Mouse (Mus musculus) liver, embryonic 12.5 days (tissue): ENCODE results near the gene Tsr2. TPM values are rescaled to one million over a fixed set of nuclear protein-coding genes. Genes with fewer than 3 reads are reported as not detected.

Experiments
- ATAC-seq: fragments of 200-750 bp; cut with Nextera tagmentation; 2 replicates; pipeline ENCODE4 v1.8.0; 2017; ENCODE audit warnings: moderate number of reproducible peaks, mild to moderate bottlenecking, moderate library complexity
- H3K27ac ChIP-seq: fragments of 300-500 bp; sonication (generic); 2 replicates; pipeline ENCODE4 v1.5.1; 2016; ENCODE audit warnings: mild to moderate bottlenecking
- H3K27me3 ChIP-seq: fragments of 300-500 bp; sonication (generic); replicated peaks from 2 replicates; pipeline ENCODE4 v1.6.1; 2016; ENCODE audit warnings: mild to moderate bottlenecking, moderate library complexity
- H3K36me3 ChIP-seq: fragments of 300-500 bp; sonication (generic); 2 replicates; pipeline ENCODE4 v1.6.1; 2016; ENCODE audit warnings: mild to moderate bottlenecking, moderate library complexity
- H3K4me1 ChIP-seq: fragments of 300-500 bp; sonication (generic); 2 replicates; pipeline ENCODE4 v1.6.1; 2016
- H3K4me2 ChIP-seq: fragments of 300-500 bp; sonication (generic); 2 replicates; pipeline ENCODE4 v1.6.1; 2016; ENCODE audit warnings: mild to moderate bottlenecking, moderate library complexity
- H3K4me3 ChIP-seq: fragments of 300-500 bp; sonication (generic); 2 replicates; pipeline ENCODE4 v1.5.1; 2016; ENCODE audit warnings: mild to moderate bottlenecking, moderate library complexity
- H3K9ac ChIP-seq: fragments of 300-500 bp; sonication (generic); 2 replicates; pipeline ENCODE4 v1.6.1; 2016; ENCODE audit warnings: mild to moderate bottlenecking, moderate library complexity
- H3K9me3 ChIP-seq: fragments of 300-500 bp; sonication (generic); replicated peaks from 2 replicates; pipeline ENCODE4 v1.6.1; 2016; ENCODE audit warnings: mild to moderate bottlenecking, moderate library complexity
- WGBS: fragments of 180-500 bp; shearing (Covaris S2); methylation state at CpG from one replicate; pipeline ENCODE4 v1.1.7; 2016; ENCODE audit not compliant: insufficient replicate concordance; 5-methylcytosine and 5-hydroxymethylcytosine counted together
- polyA plus RNA-seq: library from polyadenylated mRNA; unstranded; fragments of >200 nt; fragmentation: Nextera tagmentation; extraction: Ambion mirVana; gene quantifications from 2 replicates; pipeline ENCODE4 v1.2.1, GENCODE M21; 2016

The Tsr2 gene
- 22.0 and 22.6 TPM in 2 replicates for polyA plus RNA-seq

GRCm38 (mm10) chrX:151096171-151097058 lies at the start of gene Tsr2:
Gene Tsr2 (minus strand): TSS chrX:151096543.
- peak within 1 kb of the TSS; percentile 37; the same call in 1 of the 2 replicates for H3K27ac ChIP-seq
- 17% methylated on average over 30 of the region's 35 CpGs for WGBS
- peak; percentile 88 for ATAC-seq
- peak within 1 kb of the TSS; percentile 67 for H3K4me3 ChIP-seq
- H3K9ac ChIP-seq: peak within 1 kb of the TSS; percentile 68
- no peaks in the 10 kb centered on the region; the same call in 1 of the 2 replicates for H3K27me3 ChIP-seq
- peaks cover 7% of the 10 kb centered on the region for H3K36me3 ChIP-seq
- no peaks in the 10 kb centered on the region for H3K9me3 ChIP-seq
- peak within 1 kb of the TSS; percentile 67 for H3K4me2 ChIP-seq
- 0 out of 2 replicates have a peak, but pooled peaks cover 5% of the 10 kb centered on the region for H3K4me1 ChIP-seq

DNA sequence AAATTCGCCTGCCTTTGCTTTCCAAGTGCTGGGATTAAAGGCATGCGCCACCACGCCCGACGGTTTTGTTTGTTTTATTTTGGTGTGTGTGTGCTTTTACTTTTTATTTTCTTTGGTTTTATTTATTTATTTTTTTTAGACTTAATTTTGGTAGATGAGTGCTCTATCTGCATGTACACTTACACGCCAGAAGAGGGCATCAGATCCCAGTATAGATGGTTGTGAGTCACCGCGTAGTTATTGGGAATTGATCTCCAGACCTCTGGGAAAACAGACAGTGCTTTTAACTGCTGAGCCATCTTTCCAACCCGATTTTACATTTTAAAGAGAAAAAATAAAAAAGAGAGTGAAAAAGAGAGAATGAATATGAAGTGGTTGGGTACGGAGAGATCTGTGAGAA lies 36.4 kb upstream of the Tsr2 start:
- no peaks in the 10 kb centered on the region for H3K36me3 ChIP-seq
- H3K4me2 ChIP-seq: no peak overlapping the region
- H3K4me1 ChIP-seq: no peaks in the 10 kb centered on the region
- H3K27me3 ChIP-seq: peaks cover 11% of the 10 kb centered on the region
- H3K27ac ChIP-seq: no peak overlapping the region
- 21% methylated on average over 10 of the region's 10 CpGs for WGBS
- no peak for ATAC-seq
- H3K9me3 ChIP-seq: no peaks in the 10 kb centered on the region
- H3K4me3 ChIP-seq: no peak overlapping the region
- H3K9ac ChIP-seq: no peak overlapping the region

DNA sequence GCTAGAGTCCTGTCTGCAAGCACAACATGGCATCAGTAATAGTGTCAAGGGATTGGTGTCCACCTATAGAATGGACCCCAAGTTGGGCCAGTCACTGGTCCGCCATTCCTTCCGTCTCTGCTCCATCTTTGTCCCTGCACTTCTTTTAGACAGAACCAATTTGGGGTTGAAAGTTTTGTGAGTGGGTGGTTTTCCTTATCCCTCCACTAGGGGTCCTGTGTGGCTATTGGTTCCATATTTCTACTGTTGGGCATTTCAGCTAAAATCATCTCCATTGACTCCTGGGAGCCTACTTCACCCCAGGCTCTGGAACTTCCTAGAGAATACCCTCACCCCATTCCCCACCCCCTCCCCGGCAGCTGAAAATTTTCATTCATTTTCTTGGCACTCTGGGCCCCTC lies 34.1 kb upstream of the Tsr2 start:
- Histone ChIP-seq H3K4me2 (no peak overlapping the region), H3K4me1 (no peaks in the 10 kb centered on the region), H3K9me3 (no peaks in the 10 kb centered on the region), H3K27me3 (peaks cover 11% of the 10 kb centered on the region; the same call in 1 of the 2 replicates), H3K36me3 (no peaks in the 10 kb centered on the region), H3K27ac (no peak overlapping the region), H3K9ac (no peak overlapping the region), H3K4me3 (no peak overlapping the region)
- WGBS: 71% methylated on average over 3 of the region's 3 CpGs
- no peak for ATAC-seq

- Histone ChIP-seq H3K27me3 (peaks cover 6% of the 10 kb centered on the region; the same call in 1 of the 2 replicates), H3K4me3 (no peak overlapping the region), H3K36me3 (no peaks in the 10 kb centered on the region), H3K4me2 (no peak overlapping the region), H3K9ac (no peak overlapping the region), H3K4me1 (no peaks in the 10 kb centered on the region), H3K9me3 (no peaks in the 10 kb centered on the region), H3K27ac (no peak overlapping the region)
- no peak for ATAC-seq
- WGBS: 65% methylated on average over 2 of the region's 2 CpGs
Measured at GRCm38 (mm10) chrX:151123933-151124332, 27.6 kb upstream of the Tsr2 start.

DNA sequence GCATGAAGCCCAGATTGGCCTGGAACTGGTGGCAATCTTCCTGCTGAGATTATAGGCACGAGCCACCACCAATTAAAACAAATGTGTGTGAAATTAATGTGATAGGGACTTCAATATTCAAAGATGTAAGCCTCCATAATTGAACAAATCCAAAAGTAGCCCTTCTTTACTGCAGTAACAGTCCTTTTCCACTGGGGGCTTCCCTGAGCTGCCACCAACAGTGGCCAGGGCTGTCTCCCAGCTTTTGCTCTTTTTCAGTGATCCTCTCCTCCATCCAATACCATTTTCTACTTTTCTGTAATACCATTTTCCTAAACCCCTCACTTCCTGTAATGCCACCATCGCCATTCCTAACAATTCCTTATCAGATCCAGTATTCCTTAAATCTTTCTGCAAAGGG lies 21.1 kb upstream of the Tsr2 start:
- Histone ChIP-seq H3K27me3 (no peaks in the 10 kb centered on the region), H3K4me1 (no peaks in the 10 kb centered on the region), H3K9ac (no peak overlapping the region), H3K36me3 (no peaks in the 10 kb centered on the region), H3K27ac (no peak overlapping the region), H3K9me3 (no peaks in the 10 kb centered on the region), H3K4me2 (no peak overlapping the region), H3K4me3 (no peak overlapping the region)
- no peak for ATAC-seq
- WGBS: 10% methylated on average over 2 of the region's 2 CpGs

DNA sequence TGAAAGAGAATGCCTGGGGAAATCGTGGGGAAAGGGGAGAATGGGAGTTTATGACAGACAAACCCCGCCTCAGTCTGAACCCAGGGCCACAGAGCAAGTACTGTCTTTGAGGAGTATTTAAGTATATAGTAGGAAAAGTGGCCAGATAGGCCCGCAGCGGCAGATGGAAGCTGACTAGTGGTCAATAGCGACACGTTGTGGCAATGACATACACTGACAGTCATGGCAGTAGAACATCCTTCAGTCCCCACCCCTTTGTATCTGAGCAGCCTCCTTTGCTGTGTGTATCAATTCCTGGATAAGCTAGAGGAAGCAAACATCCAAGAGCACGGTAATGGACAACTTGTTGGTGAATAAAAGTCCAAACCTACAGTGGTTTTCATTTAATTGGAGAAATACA lies 20.5 kb upstream of the Tsr2 start:
- Histone ChIP-seq H3K4me3 (no peak overlapping the region), H3K4me1 (no peaks in the 10 kb centered on the region), H3K9ac (no peak overlapping the region), H3K36me3 (no peaks in the 10 kb centered on the region), H3K4me2 (no peak overlapping the region), H3K27ac (no peak overlapping the region), H3K27me3 (no peaks in the 10 kb centered on the region), H3K9me3 (no peaks in the 10 kb centered on the region)
- ATAC-seq: no peak
- 6% methylated on average over 7 of the region's 7 CpGs for WGBS

DNA sequence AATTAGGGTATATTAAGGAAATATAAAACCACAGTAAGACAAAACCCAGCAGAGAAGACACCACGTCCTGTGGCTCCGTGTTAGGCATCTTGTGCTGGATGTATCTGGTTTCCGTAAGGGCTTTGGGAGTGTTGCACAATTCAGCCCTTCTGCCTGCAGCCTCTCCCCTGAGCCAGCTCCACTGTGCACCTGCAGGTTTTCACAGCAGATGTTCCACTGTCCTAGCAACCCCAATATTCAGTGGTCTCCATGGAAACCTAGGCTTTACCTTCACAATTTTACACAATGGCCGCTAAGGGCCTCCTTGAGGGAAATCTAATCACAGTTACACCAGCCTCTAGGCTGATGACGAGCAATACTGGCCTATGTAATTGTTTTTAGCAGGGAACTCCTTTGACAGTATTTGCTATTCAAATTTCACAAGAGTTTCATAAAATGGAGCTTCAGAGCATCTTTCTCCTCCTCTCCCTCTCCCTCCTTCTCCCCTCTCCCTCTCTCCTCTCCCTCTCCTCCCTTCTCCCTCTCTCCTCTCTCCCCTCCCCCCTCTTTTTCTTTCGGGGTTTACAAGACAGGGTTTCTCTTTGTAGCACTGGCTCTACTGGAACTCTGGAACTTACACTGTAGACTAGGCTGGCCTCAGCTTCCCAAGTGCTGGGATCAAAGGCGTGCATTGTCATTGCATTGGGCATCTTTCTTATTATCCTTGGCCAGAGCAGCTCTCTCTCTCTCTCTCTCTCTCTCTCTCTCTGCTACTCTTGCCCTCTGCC lies 11.1 kb upstream of the Tsr2 start:
- H3K4me3 ChIP-seq: no peak overlapping the region
- WGBS: 44% methylated on average over 7 of the region's 7 CpGs
- no peaks in the 10 kb centered on the region for H3K9me3 ChIP-seq
- H3K27me3 ChIP-seq: peaks cover 11% of the 10 kb centered on the region
- no peaks in the 10 kb centered on the region for H3K36me3 ChIP-seq
- no peak overlapping the region for H3K9ac ChIP-seq
- no peak overlapping the region for H3K27ac ChIP-seq
- no peak overlapping the region for H3K4me2 ChIP-seq
- no peak for ATAC-seq
- no peaks in the 10 kb centered on the region for H3K4me1 ChIP-seq

DNA sequence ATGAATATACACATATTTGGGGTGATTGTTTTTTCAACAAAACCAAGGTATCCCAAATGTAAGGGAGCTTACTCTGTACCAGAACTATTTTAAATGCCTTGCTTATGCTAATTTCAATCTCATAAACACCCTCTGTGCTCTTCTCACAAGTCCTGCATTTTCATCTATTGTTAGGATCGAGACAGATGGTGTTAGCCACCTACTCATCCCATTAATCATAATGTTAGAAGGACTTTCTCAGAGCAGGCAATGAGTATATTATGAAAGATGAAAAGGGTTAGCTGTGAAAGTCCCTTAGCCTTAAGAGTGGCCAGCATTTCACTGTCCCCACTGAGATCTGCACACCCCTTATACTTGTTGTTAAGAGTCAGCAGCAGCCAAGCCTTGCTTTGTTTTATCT lies 8.9 kb downstream of the Tsr2 start:
- H3K4me2 ChIP-seq: no peak overlapping the region
- 71% methylated on average over 1 of the region's 1 CpGs for WGBS
- peaks cover 62% of the 10 kb centered on the region for H3K36me3 ChIP-seq
- H3K9me3 ChIP-seq: no peaks in the 10 kb centered on the region
- no peak overlapping the region for H3K9ac ChIP-seq
- no peak overlapping the region for H3K4me3 ChIP-seq
- no peak for ATAC-seq
- no peak overlapping the region for H3K27ac ChIP-seq
- H3K27me3 ChIP-seq: no peaks in the 10 kb centered on the region
- no peaks in the 10 kb centered on the region for H3K4me1 ChIP-seq

- Histone ChIP-seq H3K9me3 (no peaks in the 10 kb centered on the region), H3K27me3 (no peaks in the 10 kb centered on the region), H3K9ac (no peak overlapping the region), H3K36me3 (peaks cover 47% of the 10 kb centered on the region), H3K27ac (no peak overlapping the region), H3K4me2 (no peak overlapping the region), H3K4me3 (no peak overlapping the region), H3K4me1 (no peaks in the 10 kb centered on the region)
- ATAC-seq: no peak
- WGBS: 43% methylated on average over 2 of the region's 2 CpGs
Measured at GRCm38 (mm10) chrX:151085599-151085998, 10.7 kb downstream of the Tsr2 start.

DNA sequence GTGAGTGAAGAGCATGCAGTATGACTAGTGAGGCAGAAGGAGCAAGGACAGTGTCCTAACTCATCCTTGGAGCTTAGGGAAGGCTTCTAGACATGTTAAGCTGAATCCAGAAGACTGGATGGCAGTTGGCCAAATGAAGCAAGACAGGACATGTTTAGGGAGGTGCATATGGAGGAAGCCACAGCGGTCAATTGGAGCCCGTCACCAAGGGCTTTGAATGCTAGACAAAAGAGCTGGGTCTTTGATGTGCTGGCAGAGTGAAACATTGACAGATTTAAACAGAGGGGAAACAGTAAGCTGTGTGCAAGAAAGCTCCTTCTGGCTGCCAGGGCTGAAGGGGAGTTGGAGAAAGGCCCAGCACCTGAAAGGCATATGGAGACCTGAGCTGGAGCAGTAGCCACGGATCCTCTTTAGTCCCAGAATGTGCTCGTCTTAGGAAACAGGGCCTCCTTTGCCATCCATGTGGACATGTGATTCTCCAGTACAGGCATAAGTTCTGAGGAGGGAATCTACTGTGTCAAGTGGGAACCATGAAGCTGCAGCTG lies 19.3 kb downstream of the Tsr2 start:
- no peak for ATAC-seq
- no peak overlapping the region for H3K27ac ChIP-seq

GRCm38 (mm10) chrX:151076007-151076406 lies 20.3 kb downstream of the Tsr2 start:
- Histone ChIP-seq H3K9me3 (no peaks in the 10 kb centered on the region), H3K27ac (no peak overlapping the region), H3K27me3 (no peaks in the 10 kb centered on the region), H3K4me1 (no peaks in the 10 kb centered on the region), H3K4me2 (no peak overlapping the region), H3K9ac (no peak overlapping the region), H3K36me3 (0 out of 2 replicates have a peak, but pooled peaks cover 4% of the 10 kb centered on the region), H3K4me3 (no peak overlapping the region)
- 77% methylated on average over 5 of the region's 5 CpGs for WGBS
- ATAC-seq: no peak

More for the DNA sequence above, 19.3 kb downstream of the Tsr2 start:
- H3K27me3 ChIP-seq: no peaks in the 10 kb centered on the region
- H3K4me2 ChIP-seq: no peak overlapping the region
- 0 out of 2 replicates have a peak, but pooled peaks cover 4% of the 10 kb centered on the region for H3K36me3 ChIP-seq
- H3K4me3 ChIP-seq: no peak overlapping the region
- no peaks in the 10 kb centered on the region for H3K4me1 ChIP-seq
- 67% methylated on average over 4 of the region's 4 CpGs for WGBS
- H3K9ac ChIP-seq: no peak overlapping the region
- no peaks in the 10 kb centered on the region for H3K9me3 ChIP-seq

DNA sequence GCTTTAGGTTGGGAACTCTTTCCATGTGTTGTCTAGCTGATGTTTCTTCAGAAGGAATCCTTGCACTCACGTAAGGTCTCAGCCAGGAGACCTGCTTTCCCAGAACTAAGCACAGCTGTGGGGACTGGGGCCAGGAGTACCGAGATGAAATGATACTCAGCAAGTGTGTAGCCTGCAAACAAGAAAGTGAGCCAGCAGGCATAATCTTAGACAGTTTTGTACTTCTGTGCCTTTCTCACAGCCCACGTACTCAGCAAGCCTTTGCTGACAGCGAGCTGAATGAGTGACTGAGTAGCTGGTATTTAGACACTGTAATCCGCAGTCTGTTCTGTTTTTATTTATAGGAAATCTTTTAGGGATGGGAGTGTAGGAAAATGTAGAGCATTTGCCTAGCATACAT lies 28.5 kb downstream of the Tsr2 start:
- no peak overlapping the region for H3K9ac ChIP-seq
- no peak overlapping the region for H3K27ac ChIP-seq
- WGBS: 69% methylated on average over 5 of the region's 5 CpGs
- H3K4me2 ChIP-seq: no peak overlapping the region
- no peak for ATAC-seq
- H3K9me3 ChIP-seq: no peaks in the 10 kb centered on the region
- H3K36me3 ChIP-seq: peaks cover 6% of the 10 kb centered on the region; the same call in 1 of the 2 replicates
- no peaks in the 10 kb centered on the region for H3K4me1 ChIP-seq
- peaks cover 3% of the 10 kb centered on the region; the same call in 1 of the 2 replicates for H3K27me3 ChIP-seq
- no peak overlapping the region for H3K4me3 ChIP-seq
